Mouse (Mus musculus): ENCODE data around the gene Stap2. TPM values are rescaled to one million over a fixed set of nuclear protein-coding genes. Genes with fewer than 3 reads are reported as not detected.

The Stap2 gene
- total RNA-seq (2015; ENCODE audit: low replicate concordance), result not detected in 2 replicates
- 1.3 TPM in 1 of 2 replicates, not detected in the other for total RNA-seq (2017; ENCODE audit: low replicate concordance)

GRCm38 (mm10) chr17:56005415-56006061 is at the start of gene Stap2, which contains the start of gene Mpnd:
Gene Stap2, minus strand, starts transcription at chr17:56005584.
Gene Mpnd, plus strand, starts transcription at chr17:56005711.
- ATAC-seq (replicated peaks; ENCODE audit: low FRiP score, poor library complexity, severe bottlenecking), result no peak

GRCm38 (mm10) chr17:56054938-56055337 is 49.6 kb upstream of the Stap2 start:
- no peak for ATAC-seq (replicated peaks; ENCODE audit: low FRiP score, poor library complexity, severe bottlenecking)

GRCm38 (mm10) chr17:56051369-56051768 is 46.0 kb upstream of the Stap2 start:
- ATAC-seq (replicated peaks; ENCODE audit: low FRiP score, poor library complexity, severe bottlenecking), result no peak

- ATAC-seq (replicated peaks; ENCODE audit: low FRiP score, poor library complexity, severe bottlenecking), result 0 out of 2 replicates have a peak, but pooled peaks have one; percentile 22
Observed at GRCm38 (mm10) chr17:56040857-56041163, 35.4 kb upstream of the Stap2 start.

GRCm38 (mm10) chr17:56040030-56040856 is 34.9 kb upstream of the Stap2 start, which contains the start of gene Chaf1a:
Gene Chaf1a, plus strand, starts transcription at chr17:56040439.
- ATAC-seq (replicated peaks; ENCODE audit: low FRiP score, poor library complexity, severe bottlenecking), result peak; percentile 77

- ATAC-seq (replicated peaks; ENCODE audit: low FRiP score, poor library complexity, severe bottlenecking), result no peak
Observed at GRCm38 (mm10) chr17:56039345-56039744, 34.0 kb upstream of the Stap2 start.

- no peak for ATAC-seq (replicated peaks; ENCODE audit: low FRiP score, poor library complexity, severe bottlenecking)
Observed at GRCm38 (mm10) chr17:56038583-56039261, 33.3 kb upstream of the Stap2 start.

GRCm38 (mm10) chr17:56036901-56037287 is 31.5 kb upstream of the Stap2 start:
- ATAC-seq (replicated peaks; ENCODE audit: low FRiP score, poor library complexity, severe bottlenecking), result peak; percentile 3; the same call in 1 of the 2 replicates

- peak; percentile 82 for ATAC-seq (replicated peaks; ENCODE audit: low FRiP score, poor library complexity, severe bottlenecking)
Observed at GRCm38 (mm10) chr17:56036176-56036900, 31.0 kb upstream of the Stap2 start, which contains the start of gene Sh3gl1. Gene Sh3gl1, minus strand, starts transcription at chr17:56036635.

- no peak for ATAC-seq (replicated peaks; ENCODE audit: low FRiP score, poor library complexity, severe bottlenecking)
Observed at GRCm38 (mm10) chr17:56035216-56035615, 29.8 kb upstream of the Stap2 start.

- no peak for ATAC-seq (replicated peaks; ENCODE audit: low FRiP score, poor library complexity, severe bottlenecking)
Observed at GRCm38 (mm10) chr17:56034726-56035100, 29.3 kb upstream of the Stap2 start.

- ATAC-seq (replicated peaks; ENCODE audit: low FRiP score, poor library complexity, severe bottlenecking), result no peak
Observed at GRCm38 (mm10) chr17:56034040-56034725, 28.8 kb upstream of the Stap2 start.

GRCm38 (mm10) chr17:56032831-56033230 is 27.4 kb upstream of the Stap2 start:
- ATAC-seq (replicated peaks; ENCODE audit: low FRiP score, poor library complexity, severe bottlenecking), result no peak

GRCm38 (mm10) chr17:56032127-56032733 is 26.8 kb upstream of the Stap2 start:
- ATAC-seq (replicated peaks; ENCODE audit: low FRiP score, poor library complexity, severe bottlenecking), result no peak

GRCm38 (mm10) chr17:56031431-56031830 is 26.0 kb upstream of the Stap2 start:
- ATAC-seq (replicated peaks; ENCODE audit: low FRiP score, poor library complexity, severe bottlenecking), result no peak

- no peak for ATAC-seq (replicated peaks; ENCODE audit: low FRiP score, poor library complexity, severe bottlenecking)
Observed at GRCm38 (mm10) chr17:56030919-56031318, 25.5 kb upstream of the Stap2 start.

GRCm38 (mm10) chr17:56030238-56030870 is 25.0 kb upstream of the Stap2 start:
- no peak for ATAC-seq (replicated peaks; ENCODE audit: low FRiP score, poor library complexity, severe bottlenecking)

- ATAC-seq (replicated peaks; ENCODE audit: low FRiP score, poor library complexity, severe bottlenecking), result no peak
Observed at GRCm38 (mm10) chr17:56027801-56028441, 22.5 kb upstream of the Stap2 start.

Measured in erythroblast, adult 5-6 weeks (primary cell).